Mouse (Mus musculus) kidney, embryonic 16.5 days (tissue): Measurements from ENCODE around the gene Coq8a. TPM values are rescaled to one million over a fixed set of nuclear protein-coding genes. Genes with fewer than 3 reads are reported as not detected.

Experiments
- ATAC-seq: fragments of 200-750 bp; cut with Nextera tagmentation; 2 replicates; pipeline ENCODE4 v1.8.0; 2017; ENCODE audit warnings: moderate TSS enrichment; ENCODE audit not compliant: low FRiP score, low TSS enrichment
- H3K27ac ChIP-seq: fragments of 300-500 bp; sonication (generic); 2 replicates; pipeline ENCODE4 v1.5.1; 2014; ENCODE audit warnings: low read length
- H3K27me3 ChIP-seq: fragments of 300-500 bp; sonication (generic); 2 replicates; pipeline ENCODE4 v1.6.1; 2014; ENCODE audit warnings: low read length, control low read depth, mixed read lengths; ENCODE audit not compliant: insufficient read depth
- H3K36me3 ChIP-seq: fragments of 300-500 bp; sonication (generic); 2 replicates; pipeline ENCODE4 v1.6.1; 2014; ENCODE audit warnings: low read length, control low read depth, mixed read lengths; ENCODE audit not compliant: insufficient read depth
- H3K4me1 ChIP-seq: fragments of 300-500 bp; sonication (generic); 2 replicates; pipeline ENCODE4 v1.6.1; 2014; ENCODE audit warnings: low read length, control low read depth, mixed read lengths; ENCODE audit not compliant: insufficient read depth
- H3K4me2 ChIP-seq: fragments of 300-500 bp; sonication (generic); replicated peaks from 2 replicates; pipeline ENCODE4 v1.6.1; 2014; ENCODE audit warnings: low read depth, low read length
- H3K4me3 ChIP-seq: fragments of 300-500 bp; sonication (generic); 2 replicates; pipeline ENCODE4 v1.5.1; 2014; ENCODE audit warnings: mild to moderate bottlenecking, low read length
- H3K9ac ChIP-seq: fragments of 300-500 bp; sonication (generic); replicated peaks from 2 replicates; pipeline ENCODE4 v1.6.1; 2014; ENCODE audit warnings: low read length
- H3K9me3 ChIP-seq: fragments of 300-500 bp; sonication (generic); 2 replicates; pipeline ENCODE4 v1.6.1; 2016; ENCODE audit warnings: low read length, control low read depth
- WGBS: fragments of 180-500 bp; shearing (Covaris S2); extraction: QIAGEN DNeasy Blood & Tissue Kit; methylation state at CpG from one replicate; pipeline ENCODE4 v1.1.7; 2014; 5-methylcytosine and 5-hydroxymethylcytosine counted together
- polyA plus RNA-seq: library from polyadenylated mRNA; unstranded; fragments of >200 nt; fragmentation: Nextera tagmentation; extraction: Ambion mirVana; gene quantifications from 2 replicates; pipeline ENCODE4 v1.2.1, GENCODE M21; 2015

The Coq8a gene
- polyA plus RNA-seq, 1 experiment from 2014 or later, result 21.8 TPM

- Histone ChIP-seq H3K9me3 (no peaks in the 10 kb centered on the region), H3K27me3 (no peaks in the 10 kb centered on the region), H3K9ac (no peak overlapping the region), H3K4me3 (no peak overlapping the region), H3K4me2 (no peak overlapping the region), H3K36me3 (no peaks in the 10 kb centered on the region), H3K27ac (no peak overlapping the region), H3K4me1 (0 out of 2 replicates have a peak, but pooled peaks cover 7% of the 10 kb centered on the region)
- no peak for ATAC-seq
- WGBS, result 69% methylated on average over 2 of the region's 2 CpGs
These were observed 19.6 kb downstream of the Coq8a start for GRCm38 (mm10) chr1:180179840-180180239.

DNA sequence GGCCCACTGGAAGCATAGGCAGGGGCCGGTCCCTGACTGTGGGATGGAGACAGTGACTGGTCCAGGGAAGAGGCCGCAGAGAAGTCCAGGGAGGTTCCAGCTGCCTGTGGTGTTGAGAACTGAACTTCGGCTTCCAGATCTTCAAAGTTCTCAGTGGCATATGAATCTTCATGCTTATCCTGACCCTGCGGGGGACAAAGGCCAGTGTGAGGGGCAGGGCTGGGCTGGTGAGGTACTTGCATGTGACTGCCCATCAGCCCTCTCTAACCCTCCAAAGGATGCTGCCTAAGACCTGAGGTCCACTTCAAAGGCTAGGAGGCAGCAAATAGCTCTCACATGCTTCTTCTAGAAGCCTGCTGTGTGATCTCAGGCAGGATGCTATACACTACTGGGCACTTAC, 20.3 kb downstream of the Coq8a start:
- ATAC-seq, result no peak
- H3K27ac ChIP-seq, result no peak overlapping the region
- no peak overlapping the region for H3K4me3 ChIP-seq
- H3K9me3 ChIP-seq, result no peaks in the 10 kb centered on the region
- no peak overlapping the region for H3K4me2 ChIP-seq
- H3K36me3 ChIP-seq, result no peaks in the 10 kb centered on the region
- no peaks in the 10 kb centered on the region for H3K27me3 ChIP-seq
- H3K4me1 ChIP-seq, result 0 out of 2 replicates have a peak, but pooled peaks cover 7% of the 10 kb centered on the region
- H3K9ac ChIP-seq, result no peak overlapping the region
- WGBS, result 89% methylated on average over 4 of the region's 4 CpGs

DNA sequence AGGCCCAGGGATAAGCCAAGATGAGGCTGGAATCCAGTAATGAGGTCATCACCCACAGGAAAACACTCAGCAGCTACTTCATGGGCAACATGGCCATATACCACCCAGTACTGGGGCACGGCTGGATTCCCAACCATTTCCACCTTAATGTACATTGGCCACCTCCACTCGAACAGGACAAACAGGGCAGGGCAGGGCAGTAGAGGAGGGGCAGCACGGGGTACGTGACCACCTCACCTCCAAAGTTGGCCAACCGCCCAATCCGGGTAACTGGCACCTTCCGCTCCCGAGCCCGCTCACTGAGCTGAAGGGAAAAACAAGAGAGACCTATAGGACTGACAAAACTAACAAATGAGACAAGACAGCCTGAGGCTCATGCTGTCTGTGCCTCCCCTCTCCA, 21.1 kb downstream of the Coq8a start:
- Histone ChIP-seq H3K9ac (no peak overlapping the region), H3K4me2 (no peak overlapping the region), H3K4me3 (no peak overlapping the region), H3K36me3 (no peaks in the 10 kb centered on the region), H3K4me1 (0 out of 2 replicates have a peak, but pooled peaks cover 7% of the 10 kb centered on the region), H3K27me3 (no peaks in the 10 kb centered on the region), H3K27ac (no peak overlapping the region), H3K9me3 (no peaks in the 10 kb centered on the region)
- no peak for ATAC-seq
- WGBS, result 91% methylated on average over 9 of the region's 9 CpGs

DNA sequence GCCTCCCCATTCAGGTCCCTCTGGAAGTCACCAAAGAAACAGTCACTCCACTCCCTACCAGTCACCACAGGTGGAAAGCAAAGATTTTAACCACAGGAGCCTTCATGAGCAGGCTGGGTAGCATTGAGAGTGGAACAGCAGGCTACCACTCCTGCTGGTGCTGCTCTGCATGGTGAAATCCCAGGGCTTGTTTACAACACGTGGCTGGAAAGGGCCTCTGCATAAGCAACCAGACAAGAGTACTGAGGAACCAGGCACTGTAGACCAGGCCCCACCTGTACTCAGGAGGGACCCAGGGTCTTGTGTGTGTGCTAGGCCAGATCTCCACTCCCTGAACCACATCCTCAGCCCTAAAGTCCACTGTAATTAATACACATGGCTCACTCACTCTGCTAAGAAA, 22.6 kb downstream of the Coq8a start:
- no peak overlapping the region for H3K9ac ChIP-seq
- no peak for ATAC-seq
- no peaks in the 10 kb centered on the region for H3K36me3 ChIP-seq
- no peaks in the 10 kb centered on the region for H3K9me3 ChIP-seq
- H3K4me1 ChIP-seq, result 0 out of 2 replicates have a peak, but pooled peaks cover 7% of the 10 kb centered on the region
- 23% methylated on average over 1 of the region's 1 CpGs for WGBS
- no peaks in the 10 kb centered on the region for H3K27me3 ChIP-seq
- H3K4me2 ChIP-seq, result no peak overlapping the region
- H3K27ac ChIP-seq, result no peak overlapping the region
- H3K4me3 ChIP-seq, result no peak overlapping the region

- Histone ChIP-seq H3K27me3 (no peaks in the 10 kb centered on the region), H3K9ac (no peak overlapping the region; the same call in 1 of the 2 replicates), H3K4me1 (0 out of 2 replicates have a peak, but pooled peaks cover 7% of the 10 kb centered on the region), H3K9me3 (no peaks in the 10 kb centered on the region), H3K4me2 (no peak overlapping the region), H3K36me3 (no peaks in the 10 kb centered on the region), H3K4me3 (no peak overlapping the region), H3K27ac (peak overlapping the region; percentile 62)
- peak; percentile 90 for ATAC-seq
- WGBS, result 49% methylated on average over 8 of the region's 8 CpGs
These were observed 23.8 kb downstream of the Coq8a start for GRCm38 (mm10) chr1:180175635-180176034.

GRCm38 (mm10) chr1:180175167-180175566, 24.2 kb downstream of the Coq8a start:
- H3K9ac ChIP-seq, result no peak overlapping the region
- H3K27ac ChIP-seq, result no peak overlapping the region
- no peaks in the 10 kb centered on the region for H3K9me3 ChIP-seq
- 34% methylated on average over 3 of the region's 3 CpGs for WGBS
- H3K4me1 ChIP-seq, result 0 out of 2 replicates have a peak, but pooled peaks cover 7% of the 10 kb centered on the region
- no peak overlapping the region for H3K4me2 ChIP-seq
- H3K36me3 ChIP-seq, result no peaks in the 10 kb centered on the region
- no peaks in the 10 kb centered on the region for H3K27me3 ChIP-seq
- no peak overlapping the region for H3K4me3 ChIP-seq
- ATAC-seq, result no peak; the same call in 1 of the 2 replicates

- H3K4me2 ChIP-seq, result no peak overlapping the region
- H3K36me3 ChIP-seq, result no peaks in the 10 kb centered on the region
- H3K9ac ChIP-seq, result no peak overlapping the region
- 67% methylated on average over 6 of the region's 6 CpGs for WGBS
- H3K4me3 ChIP-seq, result no peak overlapping the region
- H3K4me1 ChIP-seq, result 0 out of 2 replicates have a peak, but pooled peaks cover 7% of the 10 kb centered on the region
- H3K9me3 ChIP-seq, result no peaks in the 10 kb centered on the region
- no peak overlapping the region for H3K27ac ChIP-seq
- ATAC-seq, result no peak
- H3K27me3 ChIP-seq, result no peaks in the 10 kb centered on the region
These were observed 24.7 kb downstream of the Coq8a start for GRCm38 (mm10) chr1:180174718-180175117.

- ATAC-seq, result no peak
- Histone ChIP-seq H3K9me3 (no peaks in the 10 kb centered on the region), H3K27ac (no peak overlapping the region), H3K36me3 (no peaks in the 10 kb centered on the region), H3K4me2 (no peak overlapping the region), H3K9ac (no peak overlapping the region), H3K4me3 (no peak overlapping the region), H3K27me3 (no peaks in the 10 kb centered on the region), H3K4me1 (0 out of 2 replicates have a peak, but pooled peaks cover 7% of the 10 kb centered on the region)
- WGBS, result 75% methylated on average over 5 of the region's 5 CpGs
These were observed 26.4 kb downstream of the Coq8a start for GRCm38 (mm10) chr1:180173017-180173416.

DNA sequence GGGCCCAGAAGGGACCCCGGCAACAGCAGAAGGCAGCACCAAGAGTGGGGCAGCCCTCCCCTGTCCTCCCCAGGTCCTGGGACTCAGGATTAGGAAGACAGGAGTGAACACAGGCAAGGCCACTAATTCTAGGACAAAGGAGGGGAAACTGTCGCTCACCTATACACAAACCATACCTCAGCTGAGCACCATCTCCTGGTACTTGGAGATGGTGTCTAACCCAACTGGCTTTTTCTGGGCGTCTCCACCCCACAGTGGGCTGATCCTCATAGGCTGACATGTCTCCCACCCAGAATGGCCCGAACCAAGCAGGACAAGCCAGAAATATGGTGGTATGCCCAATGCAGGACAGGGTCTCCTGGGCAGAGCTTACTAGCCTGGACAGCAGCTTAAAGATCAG, 26.8 kb downstream of the Coq8a start:
- WGBS, result 75% methylated on average over 4 of the region's 4 CpGs
- Histone ChIP-seq H3K4me3 (no peak overlapping the region), H3K9ac (no peak overlapping the region), H3K4me2 (no peak overlapping the region), H3K4me1 (0 out of 2 replicates have a peak, but pooled peaks cover 7% of the 10 kb centered on the region), H3K27me3 (no peaks in the 10 kb centered on the region), H3K27ac (no peak overlapping the region), H3K36me3 (no peaks in the 10 kb centered on the region), H3K9me3 (no peaks in the 10 kb centered on the region)
- no peak for ATAC-seq

GRCm38 (mm10) chr1:180171883-180172282, 27.5 kb downstream of the Coq8a start:
- ATAC-seq, result no peak
- Histone ChIP-seq H3K9me3 (no peaks in the 10 kb centered on the region), H3K9ac (no peak overlapping the region), H3K4me1 (0 out of 2 replicates have a peak, but pooled peaks cover 7% of the 10 kb centered on the region), H3K27me3 (no peaks in the 10 kb centered on the region), H3K36me3 (no peaks in the 10 kb centered on the region), H3K27ac (no peak overlapping the region), H3K4me2 (no peak overlapping the region), H3K4me3 (no peak overlapping the region)
- 79% methylated on average over 2 of the region's 2 CpGs for WGBS
